Mouse (Mus musculus) cerebellum, adult 2 months (tissue): ENCODE measurements around the gene Ptpn1.

ENCODE experiments used
- CTCF ChIP-seq: fragments of 200-500 bp; IDR thresholded peaks from 2 replicates; pipeline ENCODE4 v1.5.1; 2011; ENCODE audit warnings: low read depth, mild to moderate bottlenecking, control low read depth, low read length, moderate library complexity, borderline replicate concordance; ENCODE audit not compliant: insufficient read depth
- POLR2A ChIP-seq: fragments of 200-500 bp; IDR thresholded peaks from 2 replicates; pipeline ENCODE4 v1.6.1; 2011; ENCODE audit warnings: low read length, control low read depth, borderline replicate concordance; ENCODE audit not compliant: insufficient read depth

DNA sequence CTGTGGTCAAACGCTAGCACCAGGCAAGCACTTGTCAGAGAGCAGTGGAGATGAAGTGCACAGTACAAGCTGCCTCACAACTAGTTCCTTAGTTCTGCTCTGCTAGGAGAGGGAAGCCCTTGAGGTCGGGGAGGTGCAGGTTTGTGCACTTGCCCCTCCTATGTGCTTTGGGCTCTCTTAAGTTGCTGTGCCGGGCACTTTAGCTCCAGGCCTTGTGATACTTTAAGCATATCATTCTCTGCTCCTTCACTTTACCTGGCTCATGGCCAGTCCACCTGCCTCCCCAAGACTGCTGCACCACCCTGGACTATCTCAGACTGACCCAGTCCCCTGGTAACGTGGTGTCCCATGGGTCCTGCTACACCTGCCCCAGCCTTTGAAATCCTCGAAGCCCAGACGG is 16.2 kb downstream of the Ptpn1 start:
- TF ChIP-seq CTCF (no peak), POLR2A (no peak)
